Mouse (Mus musculus): Measurements from ENCODE around the gene Smug1.

GRCm38 (mm10) chr15:103156890-103157289 lies 10.0 kb downstream of the Smug1 start:
- TF ChIP-seq CTCF (conservative IDR thresholded peaks at IDR 0.05; ENCODE audit: low read length) (no peak), POU5F1 (IDR thresholded peaks at IDR 0.05; ENCODE audit: borderline replicate concordance, low read length) (no peak)
